Mouse (Mus musculus): ENCODE data around the gene Best3. TPM values are rescaled to one million over a fixed set of nuclear protein-coding genes. Genes with fewer than 3 reads are reported as not detected.

Gene Best3
- polyA plus RNA-seq, 1 experiment = not detected

- Histone ChIP-seq H3K4me3 (ENCODE audit: low read depth, low read length) (no peak overlapping the region), H3K9me3 (replicated peaks; ENCODE audit: control insufficient read depth, insufficient read depth, low read length, poor library complexity, severe bottlenecking) (no peaks in the 10 kb centered on the region; the same call in 1 of the 2 replicates), H3K36me3 (ENCODE audit: control insufficient read depth, insufficient read depth, low read length, poor library complexity, severe bottlenecking) (no peaks in the 10 kb centered on the region), H3K9ac (ENCODE audit: low read depth, poor library complexity, severe bottlenecking) (no peak overlapping the region), H3K4me1 (ENCODE audit: control insufficient read depth, insufficient read depth, low read length) (peaks cover 2% of the 10 kb centered on the region), H3K27me3 (ENCODE audit: control insufficient read depth, insufficient read depth, low read length, poor library complexity, severe bottlenecking) (no peaks in the 10 kb centered on the region; the same call in 1 of the 2 replicates), H3K27ac (ENCODE audit: insufficient read depth, low read length) (no peak overlapping the region)
- no peak for TF ChIP-seq POLR2A (IDR thresholded peaks at IDR 0.05; ENCODE audit: insufficient read depth, low read length)
- no peak for TF ChIP-seq EP300 (IDR thresholded peaks at IDR 0.05; ENCODE audit: insufficient read depth, low read depth, low read length)
- no peak for TF ChIP-seq CTCF (IDR thresholded peaks at IDR 0.05; ENCODE audit: low read depth, low read length)
These were observed 20.0 kb upstream of the Best3 start for GRCm38 (mm10) chr10:116966065-116966464.

GRCm38 (mm10) chr10:116968741-116969140 lies 17.4 kb upstream of the Best3 start:
- Histone ChIP-seq H3K4me3 (ENCODE audit: low read depth, low read length) (no peak overlapping the region), H3K9ac (ENCODE audit: low read depth, poor library complexity, severe bottlenecking) (no peak overlapping the region), H3K27me3 (ENCODE audit: control insufficient read depth, insufficient read depth, low read length, poor library complexity, severe bottlenecking) (no peaks in the 10 kb centered on the region; the same call in 1 of the 2 replicates), H3K27ac (ENCODE audit: insufficient read depth, low read length) (no peak overlapping the region), H3K9me3 (replicated peaks; ENCODE audit: control insufficient read depth, insufficient read depth, low read length, poor library complexity, severe bottlenecking) (no peaks in the 10 kb centered on the region; the same call in 1 of the 2 replicates), H3K4me1 (ENCODE audit: control insufficient read depth, insufficient read depth, low read length) (no peaks in the 10 kb centered on the region), H3K36me3 (ENCODE audit: control insufficient read depth, insufficient read depth, low read length, poor library complexity, severe bottlenecking) (no peaks in the 10 kb centered on the region)
- TF ChIP-seq CTCF (IDR thresholded peaks at IDR 0.05; ENCODE audit: low read depth, low read length) (no peak), EP300 (IDR thresholded peaks at IDR 0.05; ENCODE audit: insufficient read depth, low read depth, low read length) (no peak), POLR2A (IDR thresholded peaks at IDR 0.05; ENCODE audit: insufficient read depth, low read length) (no peak)

GRCm38 (mm10) chr10:116972509-116972908 lies 13.6 kb upstream of the Best3 start, which contains the start of gene Gm10271:
Gene Gm10271, minus strand, starts transcription at chr10:116972609.
- H3K36me3 ChIP-seq (ENCODE audit: control insufficient read depth, insufficient read depth, low read length, poor library complexity, severe bottlenecking) = no peaks in the 10 kb centered on the region
- no peak within 1 kb of the TSS for H3K9ac ChIP-seq (ENCODE audit: low read depth, poor library complexity, severe bottlenecking)
- H3K4me1 ChIP-seq (ENCODE audit: control insufficient read depth, insufficient read depth, low read length) = no peaks in the 10 kb centered on the region
- H3K9me3 ChIP-seq (replicated peaks; ENCODE audit: control insufficient read depth, insufficient read depth, low read length, poor library complexity, severe bottlenecking) = no peaks in the 10 kb centered on the region; the same call in 1 of the 2 replicates
- no peak within 1 kb of the TSS for H3K27ac ChIP-seq (ENCODE audit: insufficient read depth, low read length)
- H3K27me3 ChIP-seq (ENCODE audit: control insufficient read depth, insufficient read depth, low read length, poor library complexity, severe bottlenecking) = no peaks in the 10 kb centered on the region
- TF ChIP-seq CTCF (IDR thresholded peaks at IDR 0.05; ENCODE audit: low read depth, low read length) (no peak), EP300 (IDR thresholded peaks at IDR 0.05; ENCODE audit: insufficient read depth, low read depth, low read length) (no peak), POLR2A (IDR thresholded peaks at IDR 0.05; ENCODE audit: insufficient read depth, low read length) (no peak)
- H3K4me3 ChIP-seq (ENCODE audit: low read depth, low read length) = no peak within 1 kb of the TSS

- Histone ChIP-seq H3K27ac (ENCODE audit: insufficient read depth, low read length) (no peak overlapping the region), H3K36me3 (ENCODE audit: control insufficient read depth, insufficient read depth, low read length, poor library complexity, severe bottlenecking) (no peaks in the 10 kb centered on the region), H3K4me1 (ENCODE audit: control insufficient read depth, insufficient read depth, low read length) (no peaks in the 10 kb centered on the region), H3K9ac (ENCODE audit: low read depth, poor library complexity, severe bottlenecking) (no peak overlapping the region), H3K9me3 (replicated peaks; ENCODE audit: control insufficient read depth, insufficient read depth, low read length, poor library complexity, severe bottlenecking) (no peaks in the 10 kb centered on the region), H3K27me3 (ENCODE audit: control insufficient read depth, insufficient read depth, low read length, poor library complexity, severe bottlenecking) (no peaks in the 10 kb centered on the region), H3K4me3 (ENCODE audit: low read depth, low read length) (no peak overlapping the region)
- TF ChIP-seq CTCF (IDR thresholded peaks at IDR 0.05; ENCODE audit: low read depth, low read length) (no peak), EP300 (IDR thresholded peaks at IDR 0.05; ENCODE audit: insufficient read depth, low read depth, low read length) (no peak)
These were observed 8.7 kb upstream of the Best3 start for GRCm38 (mm10) chr10:116977455-116977854.

GRCm38 (mm10) chr10:116977858-116978257 lies 8.3 kb upstream of the Best3 start:
- no peak for TF ChIP-seq EP300 (IDR thresholded peaks at IDR 0.05; ENCODE audit: insufficient read depth, low read depth, low read length)
- TF ChIP-seq POLR2A (IDR thresholded peaks at IDR 0.05; ENCODE audit: insufficient read depth, low read length) = no peak
- TF ChIP-seq CTCF (IDR thresholded peaks at IDR 0.05; ENCODE audit: low read depth, low read length) = no peak
- no peaks in the 10 kb centered on the region for H3K36me3 ChIP-seq (ENCODE audit: control insufficient read depth, insufficient read depth, low read length, poor library complexity, severe bottlenecking)
- H3K4me3 ChIP-seq (ENCODE audit: low read depth, low read length) = no peak overlapping the region
- H3K27me3 ChIP-seq (ENCODE audit: control insufficient read depth, insufficient read depth, low read length, poor library complexity, severe bottlenecking) = no peaks in the 10 kb centered on the region
- H3K9me3 ChIP-seq (replicated peaks; ENCODE audit: control insufficient read depth, insufficient read depth, low read length, poor library complexity, severe bottlenecking) = no peaks in the 10 kb centered on the region
- no peak overlapping the region for H3K27ac ChIP-seq (ENCODE audit: insufficient read depth, low read length)
- no peaks in the 10 kb centered on the region for H3K4me1 ChIP-seq (ENCODE audit: control insufficient read depth, insufficient read depth, low read length)
- H3K9ac ChIP-seq (ENCODE audit: low read depth, poor library complexity, severe bottlenecking) = no peak overlapping the region

GRCm38 (mm10) chr10:116978841-116979240 lies 7.3 kb upstream of the Best3 start:
- Histone ChIP-seq H3K9ac (ENCODE audit: low read depth, poor library complexity, severe bottlenecking) (no peak overlapping the region), H3K4me3 (ENCODE audit: low read depth, low read length) (no peak overlapping the region), H3K27ac (ENCODE audit: insufficient read depth, low read length) (no peak overlapping the region), H3K4me1 (ENCODE audit: control insufficient read depth, insufficient read depth, low read length) (no peaks in the 10 kb centered on the region), H3K9me3 (replicated peaks; ENCODE audit: control insufficient read depth, insufficient read depth, low read length, poor library complexity, severe bottlenecking) (no peaks in the 10 kb centered on the region), H3K27me3 (ENCODE audit: control insufficient read depth, insufficient read depth, low read length, poor library complexity, severe bottlenecking) (no peaks in the 10 kb centered on the region), H3K36me3 (ENCODE audit: control insufficient read depth, insufficient read depth, low read length, poor library complexity, severe bottlenecking) (no peaks in the 10 kb centered on the region)
- TF ChIP-seq CTCF (IDR thresholded peaks at IDR 0.05; ENCODE audit: low read depth, low read length) (no peak), POLR2A (IDR thresholded peaks at IDR 0.05; ENCODE audit: insufficient read depth, low read length) (no peak), EP300 (IDR thresholded peaks at IDR 0.05; ENCODE audit: insufficient read depth, low read depth, low read length) (no peak)

All from ES-Bruce4 (cell line).